Mouse (Mus musculus) MEL (cell line): ENCODE measurements around the gene Dlg2. TPM values are rescaled to one million over a fixed set of nuclear protein-coding genes. Genes with fewer than 3 reads are reported as not detected.

Source experiments
- DNase-seq: peaks from one replicate; pipeline ENCODE4 v3.0.0; 2011; ENCODE audit warnings: low read depth, low spot score
- H3K27ac ChIP-seq: 2 replicates; pipeline ENCODE4 v1.5.1; 2012; ENCODE audit warnings: low read depth, mild to moderate bottlenecking, control low read depth, low read length, moderate library complexity; ENCODE audit not compliant: control insufficient read depth
- H3K27me3 ChIP-seq, 2 experiments: fragments of 150-350 bp in 1 of 2; sonication (generic) in 1 of 2; 2 replicates each; pipeline ENCODE4 v1.6.1; 2012; ENCODE audit warnings: low read length in 2 of 2, mild to moderate bottlenecking in 2 of 2, improper control_type of control experiment in 1 of 2, moderate library complexity in 1 of 2; ENCODE audit not compliant: insufficient read depth in 2 of 2, control insufficient read depth in 1 of 2
- H3K36me3 ChIP-seq, 2 experiments: 2 replicates each; pipeline ENCODE4 v1.6.1; 2012 to 2014; ENCODE audit warnings: low read length in 2 of 2, improper control_type of control experiment in 1 of 2, inconsistent platforms in 1 of 2, mild to moderate bottlenecking in 1 of 2; ENCODE audit not compliant: insufficient read depth in 2 of 2, control insufficient read depth in 1 of 2
- H3K4me1 ChIP-seq, 2 experiments: fragments of 150-350 bp in 1 of 2; sonication (generic) in 1 of 2; 2 replicates each; pipeline ENCODE4 v1.6.1; 2012; ENCODE audit warnings: low read length in 2 of 2, improper control_type of control experiment in 1 of 2, mild to moderate bottlenecking in 1 of 2; ENCODE audit not compliant: insufficient read depth in 2 of 2, control insufficient read depth in 1 of 2
- H3K4me3 ChIP-seq, 2 experiments: fragments of 150-350 bp in 1 of 2; sonication (generic) in 1 of 2; 2 replicates each; pipeline ENCODE4 v1.5.1; 2012; ENCODE audit warnings: low read depth in 2 of 2, low read length in 2 of 2, mild to moderate bottlenecking in 2 of 2, moderate library complexity in 2 of 2, control low read depth in 1 of 2, improper control_type of control experiment in 1 of 2; ENCODE audit not compliant: control insufficient read depth in 1 of 2, insufficient read depth in 1 of 2
- H3K79me2 ChIP-seq: 2 replicates; pipeline ENCODE4 v1.6.1; 2012; ENCODE audit warnings: mild to moderate bottlenecking, low read length, moderate library complexity; ENCODE audit not compliant: control insufficient read depth, poor library complexity, insufficient read depth
- H3K9ac ChIP-seq: 2 replicates; pipeline ENCODE4 v1.6.1; 2012; ENCODE audit warnings: low read depth, mild to moderate bottlenecking, control low read depth, low read length, moderate library complexity; ENCODE audit not compliant: control insufficient read depth, poor library complexity, severe bottlenecking
- H3K9me3 ChIP-seq: fragments of 150-350 bp; sonication (generic); replicated peaks from 2 replicates; pipeline ENCODE4 v1.6.1; 2012; ENCODE audit warnings: mild to moderate bottlenecking, low read length, improper control_type of control experiment, moderate library complexity; ENCODE audit not compliant: insufficient read depth
- CHD2 ChIP-seq: IDR thresholded peaks from 2 replicates; pipeline ENCODE4 v1.6.1; 2011; ENCODE audit warnings: low read length, improper control_type of control experiment
- ELF1 ChIP-seq: IDR thresholded peaks from 2 replicates; pipeline ENCODE4 v1.6.1; 2014; ENCODE audit warnings: low read depth, mild to moderate bottlenecking, inconsistent platforms, low read length, improper control_type of control experiment, moderate library complexity
- EP300 ChIP-seq, 2 experiments: IDR thresholded peaks; 2 replicates each; pipeline ENCODE4 v1.6.1; 2011; ENCODE audit warnings: improper control_type of control experiment in 2 of 2, low read length in 2 of 2, low read depth in 1 of 2, mild to moderate bottlenecking in 1 of 2
- GABPA ChIP-seq: IDR thresholded peaks from 2 replicates; pipeline ENCODE4 v1.6.1; 2012; ENCODE audit warnings: low read depth, mild to moderate bottlenecking, inconsistent platforms, low read length, improper control_type of control experiment, moderate library complexity
- HCFC1 ChIP-seq: IDR thresholded peaks from 2 replicates; pipeline ENCODE4 v1.6.1; 2012; ENCODE audit warnings: low read depth, mild to moderate bottlenecking, inconsistent platforms, low read length, improper control_type of control experiment, moderate library complexity
- KAT2A ChIP-seq: conservative IDR thresholded peaks from 2 replicates; pipeline ENCODE4 v1.6.1; 2012; ENCODE audit warnings: low read depth, low read length, improper control_type of control experiment, inconsistent platforms
- MAFK ChIP-seq: IDR thresholded peaks from 2 replicates; pipeline ENCODE4 v1.6.1; 2011; ENCODE audit warnings: low read depth, mild to moderate bottlenecking, low read length, improper control_type of control experiment, borderline replicate concordance
- MAX ChIP-seq: IDR thresholded peaks from 2 replicates; pipeline ENCODE4 v1.6.1; 2011; ENCODE audit warnings: low read length, improper control_type of control experiment
- MAZ ChIP-seq: IDR thresholded peaks from 2 replicates; pipeline ENCODE4 v1.6.1; 2012; ENCODE audit warnings: low read depth, mild to moderate bottlenecking, inconsistent platforms, low read length, improper control_type of control experiment
- MYB ChIP-seq: IDR thresholded peaks from 2 replicates; pipeline ENCODE4 v1.6.1; 2011; ENCODE audit warnings: mild to moderate bottlenecking, low read depth, low read length, improper control_type of control experiment
- MYC ChIP-seq: IDR thresholded peaks from 2 replicates; pipeline ENCODE4 v1.6.1; 2011; ENCODE audit warnings: low read depth, mild to moderate bottlenecking, low read length, improper control_type of control experiment, moderate library complexity
- POLR2AphosphoS5 ChIP-seq: IDR thresholded peaks from 2 replicates; pipeline ENCODE4 v1.6.1; 2012; ENCODE audit warnings: low read depth, borderline replicate concordance, mild to moderate bottlenecking, inconsistent platforms, low read length, moderate library complexity, mixed read lengths
- RAD21 ChIP-seq: IDR thresholded peaks from 2 replicates; pipeline ENCODE4 v1.6.1; 2011; ENCODE audit warnings: mild to moderate bottlenecking, low read depth, low read length, improper control_type of control experiment
- SMC3 ChIP-seq: IDR thresholded peaks from 2 replicates; pipeline ENCODE4 v1.6.1; 2011; ENCODE audit warnings: low read depth, low read length, improper control_type of control experiment
- USF1 ChIP-seq: IDR thresholded peaks from 2 replicates; pipeline ENCODE4 v1.6.1; 2014; ENCODE audit warnings: low read depth, mild to moderate bottlenecking, inconsistent platforms, low read length, improper control_type of control experiment, moderate library complexity
- USF2 ChIP-seq, 2 experiments: IDR thresholded peaks; 2 replicates each; pipeline ENCODE4 v1.6.1; 2011 to 2012; ENCODE audit warnings: improper control_type of control experiment in 2 of 2, low read length in 2 of 2, borderline replicate concordance in 1 of 2, inconsistent platforms in 1 of 2, low read depth in 1 of 2, mild to moderate bottlenecking in 1 of 2; ENCODE audit not compliant: insufficient read depth in 1 of 2
- ZC3H11A ChIP-seq: IDR thresholded peaks from 2 replicates; pipeline ENCODE4 v1.6.1; 2012; ENCODE audit warnings: low read depth, mild to moderate bottlenecking, inconsistent platforms, low read length, improper control_type of control experiment
- ZKSCAN1 ChIP-seq: IDR thresholded peaks from 2 replicates; pipeline ENCODE4 v1.6.1; 2012; ENCODE audit warnings: low read depth, mild to moderate bottlenecking, inconsistent platforms, low read length, improper control_type of control experiment, moderate library complexity
- ZMIZ1 ChIP-seq: IDR thresholded peaks from 2 replicates; pipeline ENCODE4 v1.6.1; 2012; ENCODE audit warnings: low read depth, mild to moderate bottlenecking, inconsistent platforms, low read length, improper control_type of control experiment, moderate library complexity
- ZNF384 ChIP-seq: IDR thresholded peaks from 2 replicates; pipeline ENCODE4 v1.6.1; 2012; ENCODE audit warnings: low read depth, mild to moderate bottlenecking, inconsistent platforms, low read length, improper control_type of control experiment
- polyA plus RNA-seq, 2 experiments: library from polyadenylated mRNA; stranded (reverse) in 1 of 2; unstranded in 1 of 2; fragments of >175 nt in 1 of 2; fragments of >200 nt in 1 of 2; gene quantifications; 2 replicates each; pipeline versions ENCODE4 v1.2.1 to v1.2.4; 2012; ENCODE audit warnings: low replicate concordance in 2 of 2, low read depth in 1 of 2; ENCODE audit not compliant: insufficient read length in 2 of 2, insufficient read depth in 1 of 2, missing spikeins in 1 of 2
- total RNA-seq: library from RNA; depleted of rRNA; stranded (reverse); fragments of 300-350 nt; gene quantifications from 2 replicates; pipeline ENCODE4 v1.2.3, GENCODE M21; 2012

Dlg2 gene
- total and polyA plus RNA-seq, 3 experiments: 0.04 TPM; not detected in 2

- H3K27me3 ChIP-seq: no peaks in the 10 kb centered on the region
- no peaks in the 10 kb centered on the region for H3K79me2 ChIP-seq
- H3K9me3 ChIP-seq: no peaks in the 10 kb centered on the region
- no peak overlapping the region for H3K9ac ChIP-seq
- no peak for DNase-seq
- H3K36me3 ChIP-seq: no peaks in the 10 kb centered on the region
- H3K4me3 ChIP-seq: no peak overlapping the region
- H3K27ac ChIP-seq: no peak overlapping the region
- TF ChIP-seq ELF1 (no peak), KAT2A (no peak), MYB (no peak), SMC3 (no peak), RAD21 (no peak), POLR2AphosphoS5 (no peak), ZKSCAN1 (no peak), HCFC1 (no peak), CHD2 (no peak)
- no peaks in the 10 kb centered on the region for H3K4me1 ChIP-seq
These were observed 938.3 kb downstream of the Dlg2 start for GRCm38 (mm10) chr7:91414749-91415148.

DNA sequence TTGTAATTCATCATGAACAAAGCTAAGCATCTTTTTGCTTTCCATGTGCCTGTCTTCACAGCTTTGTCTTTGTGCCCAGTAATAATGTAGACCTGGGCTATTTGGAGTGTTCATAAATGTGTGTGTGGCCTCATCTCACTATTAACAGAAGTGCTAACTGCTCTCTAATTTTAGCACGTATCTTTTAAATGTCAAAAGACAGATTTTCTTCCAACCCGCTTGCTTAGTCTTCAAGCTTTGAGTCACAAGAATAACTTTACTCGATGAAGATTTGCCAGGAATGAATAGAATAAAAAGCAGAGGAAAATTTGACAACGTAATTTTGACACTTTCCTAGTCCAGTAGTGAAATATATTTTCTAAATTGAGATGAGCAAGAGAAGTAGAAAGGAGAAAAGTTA is 943.7 kb downstream of the Dlg2 start:
- TF ChIP-seq MAX: no peak
- no peak for TF ChIP-seq USF1
- no peak for TF ChIP-seq HCFC1
- no peak for TF ChIP-seq USF2 (IDR thresholded peaks at IDR 0.05; ENCODE audit: borderline replicate concordance in 1 of 2, insufficient read depth in 1 of 2, low read depth in 1 of 2, low read length in 2 of 2)
- no peak for TF ChIP-seq CHD2
- no peak for TF ChIP-seq MYC
- no peak for TF ChIP-seq ELF1
- no peak for TF ChIP-seq ZC3H11A
- no peak for TF ChIP-seq RAD21
- TF ChIP-seq MAZ: no peak
- TF ChIP-seq MAFK: no peak
- no peak for TF ChIP-seq GABPA
- TF ChIP-seq ZMIZ1: no peak
- TF ChIP-seq POLR2AphosphoS5: no peak
- no peak for TF ChIP-seq EP300 (IDR thresholded peaks at IDR 0.05; ENCODE audit: low read depth in 1 of 2, low read length in 2 of 2)
- no peak for TF ChIP-seq MYB
- no peak for TF ChIP-seq ZNF384
- H3K4me3 ChIP-seq: no peak overlapping the region
- no peaks in the 10 kb centered on the region for H3K4me1 ChIP-seq
- H3K27me3 ChIP-seq: no peaks in the 10 kb centered on the region
- H3K9me3 ChIP-seq: no peaks in the 10 kb centered on the region
- DNase-seq: no peak
- H3K79me2 ChIP-seq: no peaks in the 10 kb centered on the region
- no peak overlapping the region for H3K27ac ChIP-seq
- H3K36me3 ChIP-seq: no peaks in the 10 kb centered on the region
- no peak overlapping the region for H3K9ac ChIP-seq
